Mouse (Mus musculus) hindbrain, embryonic 15.5 days (tissue): ENCODE results near the gene Pstpip1. TPM values are rescaled to one million over a fixed set of nuclear protein-coding genes. Genes with fewer than 3 reads are reported as not detected.

Source experiments
- ATAC-seq: fragments of 200-750 bp; cut with Nextera tagmentation; 2 replicates; pipeline ENCODE4 v1.8.0; 2017; ENCODE audit warnings: low read depth, moderate number of reproducible peaks, moderate TSS enrichment; ENCODE audit not compliant: low FRiP score
- H3K27ac ChIP-seq: fragments of 300-500 bp; sonication (generic); replicated peaks from 2 replicates; pipeline ENCODE4 v1.5.1; 2015; ENCODE audit warnings: mild to moderate bottlenecking, inconsistent platforms
- H3K27me3 ChIP-seq: fragments of 300-500 bp; sonication (generic); 2 replicates; pipeline ENCODE4 v1.6.1; 2015; ENCODE audit warnings: control low read depth, inconsistent platforms
- H3K36me3 ChIP-seq: fragments of 300-500 bp; sonication (generic); 2 replicates; pipeline ENCODE4 v1.6.1; 2015; ENCODE audit warnings: control low read depth, inconsistent platforms
- H3K4me1 ChIP-seq: fragments of 300-500 bp; sonication (generic); replicated peaks from 2 replicates; pipeline ENCODE4 v1.6.1; 2015; ENCODE audit warnings: control low read depth, inconsistent platforms
- H3K4me2 ChIP-seq: fragments of 300-500 bp; sonication (generic); 2 replicates; pipeline ENCODE4 v1.6.1; 2015; ENCODE audit warnings: moderate library complexity, mild to moderate bottlenecking, inconsistent platforms
- H3K4me3 ChIP-seq: fragments of 300-500 bp; sonication (generic); 2 replicates; pipeline ENCODE4 v1.5.1; 2015; ENCODE audit warnings: mild to moderate bottlenecking, inconsistent platforms
- H3K9ac ChIP-seq: fragments of 300-500 bp; sonication (generic); 2 replicates; pipeline ENCODE4 v1.6.1; 2015; ENCODE audit warnings: inconsistent platforms
- H3K9me3 ChIP-seq: fragments of 300-500 bp; sonication (generic); 2 replicates; pipeline ENCODE4 v1.6.1; 2016; ENCODE audit warnings: control low read depth, inconsistent platforms
- WGBS: fragments of 180-500 bp; shearing (Covaris S2); methylation state at CpG from one replicate; pipeline ENCODE4 v1.1.7; 2015; 5-methylcytosine and 5-hydroxymethylcytosine counted together
- polyA plus RNA-seq: library from polyadenylated mRNA; unstranded; fragments of >200 nt; fragmentation: Nextera tagmentation; extraction: Ambion mirVana; gene quantifications from 2 replicates; pipeline ENCODE4 v1.2.1, GENCODE M21; 2015

The Pstpip1 gene
- polyA plus RNA-seq, 1 experiment from 2014 or later = 0.87 TPM

DNA sequence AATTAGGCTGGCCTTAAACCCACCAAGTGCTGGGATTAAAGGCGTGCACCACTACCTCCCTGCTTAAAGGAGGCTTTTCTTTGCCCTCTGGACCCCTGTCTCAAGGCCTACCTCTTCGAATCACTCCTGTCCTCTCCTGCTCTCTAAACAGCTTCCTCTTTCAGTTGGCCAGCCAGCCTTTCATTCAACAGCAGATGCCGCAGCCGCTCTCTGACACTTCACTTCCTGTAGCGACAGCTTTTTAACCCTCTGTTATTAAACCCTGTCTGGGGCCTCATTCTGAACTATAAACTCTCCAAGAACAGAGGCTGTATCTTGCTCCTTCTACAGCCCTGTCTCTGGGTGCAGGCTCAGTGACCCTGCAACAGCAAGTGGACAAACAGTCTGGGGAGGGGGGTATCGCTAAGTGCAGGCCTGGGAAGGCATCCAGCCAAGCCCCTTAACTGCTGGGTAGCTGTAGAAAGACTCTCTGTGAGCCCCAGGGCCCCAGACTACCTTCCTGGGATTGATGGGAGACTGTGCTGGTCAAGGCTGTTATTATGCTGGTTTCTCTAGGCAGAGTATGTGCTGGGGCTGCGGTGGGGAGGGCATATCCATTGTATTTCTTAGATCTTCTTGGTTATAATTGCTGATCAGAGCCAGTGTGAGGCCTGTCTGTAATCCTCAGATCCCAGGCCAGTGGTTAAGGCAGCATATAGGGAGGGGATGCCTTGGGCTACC is 13.7 kb upstream of the Pstpip1 start:
- Histone ChIP-seq H3K9me3 (no peaks in the 10 kb centered on the region), H3K9ac (no peak overlapping the region), H3K27ac (peak overlapping the region; percentile 58), H3K4me3 (no peak overlapping the region), H3K36me3 (peaks cover 8% of the 10 kb centered on the region; the same call in 1 of the 2 replicates), H3K4me1 (peaks cover 17% of the 10 kb centered on the region), H3K4me2 (no peak overlapping the region), H3K27me3 (no peaks in the 10 kb centered on the region)
- ATAC-seq = no peak
- 58% methylated on average over 7 of the region's 7 CpGs for WGBS

- H3K27ac ChIP-seq = no peak overlapping the region
- H3K27me3 ChIP-seq = no peaks in the 10 kb centered on the region
- H3K9ac ChIP-seq = no peak overlapping the region
- H3K4me1 ChIP-seq = peaks cover 17% of the 10 kb centered on the region
- no peak for ATAC-seq
- 87% methylated on average over 5 of the region's 5 CpGs for WGBS
- H3K9me3 ChIP-seq = no peaks in the 10 kb centered on the region
- no peak overlapping the region for H3K4me2 ChIP-seq
- peaks cover 4% of the 10 kb centered on the region; the same call in 1 of the 2 replicates for H3K36me3 ChIP-seq
- H3K4me3 ChIP-seq = no peak overlapping the region
Measured at GRCm38 (mm10) chr9:56079587-56079986, 10.2 kb upstream of the Pstpip1 start.

GRCm38 (mm10) chr9:56086524-56086923 is 3.2 kb upstream of the Pstpip1 start:
- H3K27me3 ChIP-seq = no peaks in the 10 kb centered on the region
- peaks cover 7% of the 10 kb centered on the region; the same call in 1 of the 2 replicates for H3K4me1 ChIP-seq
- no peak overlapping the region for H3K27ac ChIP-seq
- no peak overlapping the region for H3K4me3 ChIP-seq
- no peak for ATAC-seq
- no peaks in the 10 kb centered on the region for H3K9me3 ChIP-seq
- no peak overlapping the region for H3K4me2 ChIP-seq
- no peaks in the 10 kb centered on the region for H3K36me3 ChIP-seq
- 85% methylated on average over 5 of the region's 5 CpGs for WGBS
- H3K9ac ChIP-seq = no peak overlapping the region

DNA sequence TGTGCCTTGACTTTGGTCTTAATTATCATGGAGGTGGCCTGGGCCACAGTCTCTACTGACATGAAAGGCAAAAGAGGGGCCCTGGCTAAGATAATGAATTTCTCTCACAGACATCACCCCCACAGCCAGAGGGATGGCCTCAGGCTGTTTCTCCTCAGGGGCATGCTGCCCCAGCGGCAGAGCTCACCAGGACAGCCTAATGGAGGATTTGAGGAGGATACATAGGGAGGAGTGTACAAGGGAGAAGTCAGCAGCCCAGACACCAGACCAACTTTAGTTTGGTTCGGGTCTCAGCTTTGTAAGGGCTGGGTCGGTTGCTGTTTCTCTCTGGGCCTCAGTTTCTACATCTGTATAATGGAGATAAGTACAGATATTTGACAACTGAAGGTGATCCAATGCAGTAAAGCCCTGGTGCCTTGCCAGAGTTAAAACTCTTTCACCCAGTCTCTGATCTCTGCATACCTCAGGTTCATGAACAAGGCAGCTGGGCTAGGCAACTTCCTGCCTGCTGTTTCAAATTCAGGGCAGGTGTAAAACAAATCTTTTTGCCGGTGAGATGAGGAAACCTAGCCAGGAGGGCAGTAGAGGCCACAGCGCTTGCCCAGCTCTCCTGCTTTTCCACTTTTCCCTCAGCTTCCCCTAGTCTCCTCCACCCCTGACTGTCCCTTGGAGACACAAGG is 924 bp downstream of the Pstpip1 start:
- Histone ChIP-seq H3K27ac (no peak overlapping the region), H3K9me3 (no peaks in the 10 kb centered on the region), H3K9ac (no peak overlapping the region), H3K27me3 (no peaks in the 10 kb centered on the region), H3K4me3 (no peak overlapping the region), H3K4me1 (peaks cover 7% of the 10 kb centered on the region; the same call in 1 of the 2 replicates), H3K36me3 (no peaks in the 10 kb centered on the region), H3K4me2 (0 out of 2 replicates have a peak overlapping the region, but pooled peaks have one; percentile 35)
- WGBS = 84% methylated on average over 5 of the region's 5 CpGs
- no peak for ATAC-seq

- Histone ChIP-seq H3K4me1 (peaks cover 7% of the 10 kb centered on the region; the same call in 1 of the 2 replicates), H3K9me3 (no peaks in the 10 kb centered on the region), H3K36me3 (no peaks in the 10 kb centered on the region), H3K27me3 (no peaks in the 10 kb centered on the region), H3K9ac (no peak overlapping the region), H3K4me3 (no peak overlapping the region), H3K4me2 (no peak overlapping the region), H3K27ac (no peak overlapping the region)
- ATAC-seq = no peak
- WGBS = 48% methylated on average over 2 of the region's 2 CpGs
Measured at GRCm38 (mm10) chr9:56092102-56092501, 2.3 kb downstream of the Pstpip1 start.

DNA sequence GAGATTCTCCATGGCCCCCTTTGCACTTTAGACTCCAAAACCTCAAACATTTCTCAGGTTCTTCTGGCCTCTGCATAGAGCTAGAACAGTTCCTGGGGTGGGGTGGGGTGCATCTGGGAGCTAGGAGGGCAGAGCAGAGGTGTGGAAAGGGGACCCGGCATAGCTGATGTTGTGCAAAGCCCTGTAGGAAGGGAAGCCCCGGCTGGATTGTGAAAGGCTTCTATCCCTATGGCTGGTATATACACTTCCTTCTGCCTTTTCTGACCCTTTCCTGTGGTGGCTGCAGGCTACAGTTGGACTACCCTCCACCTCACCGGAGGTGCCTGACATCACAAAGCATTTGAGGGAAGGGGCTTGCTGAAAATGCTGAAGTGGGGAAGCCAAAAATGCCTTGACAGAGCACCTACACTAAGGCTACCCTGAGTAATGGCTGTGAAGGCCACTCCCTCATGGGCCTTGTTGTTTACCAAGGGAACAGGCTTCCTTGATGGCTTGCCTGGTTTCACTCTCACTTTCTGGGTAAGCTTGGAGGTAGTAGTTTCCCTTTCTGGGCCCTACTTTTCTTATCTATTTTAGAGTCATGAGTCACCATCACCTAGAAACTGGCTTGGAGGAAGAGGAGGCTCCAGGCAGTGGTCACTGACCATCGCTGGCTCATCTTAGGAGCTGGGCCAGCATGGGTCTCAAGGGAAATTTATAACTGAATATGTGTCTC is 8.0 kb downstream of the Pstpip1 start:
- no peak overlapping the region for H3K27ac ChIP-seq
- H3K9ac ChIP-seq = no peak overlapping the region
- no peaks in the 10 kb centered on the region for H3K36me3 ChIP-seq
- H3K4me3 ChIP-seq = no peak overlapping the region
- no peaks in the 10 kb centered on the region for H3K4me1 ChIP-seq
- WGBS = 92% methylated on average over 4 of the region's 4 CpGs
- no peaks in the 10 kb centered on the region for H3K9me3 ChIP-seq
- no peak for ATAC-seq
- no peak overlapping the region for H3K4me2 ChIP-seq
- no peaks in the 10 kb centered on the region for H3K27me3 ChIP-seq

- H3K4me2 ChIP-seq = no peak overlapping the region
Measured at GRCm38 (mm10) chr9:56100041-56100522, 10.3 kb downstream of the Pstpip1 start.

DNA sequence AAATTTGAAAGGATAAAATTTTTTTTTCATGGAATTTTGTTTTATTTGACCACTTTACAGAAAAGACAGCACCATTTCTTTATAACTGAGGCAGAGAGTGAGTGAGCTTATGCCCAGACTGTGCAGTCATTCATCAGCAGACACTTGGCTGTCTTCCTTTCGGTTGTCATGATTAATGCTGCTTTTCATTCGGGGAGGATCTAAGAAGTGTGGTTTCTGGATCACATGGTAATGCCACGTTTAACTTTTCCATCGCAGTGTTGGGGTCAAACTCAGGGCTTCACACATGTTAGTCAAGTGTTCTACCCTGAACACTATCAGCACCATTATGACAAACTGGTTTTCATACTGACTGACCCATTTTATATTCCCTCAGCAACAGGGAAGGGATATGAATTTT is 11.3 kb downstream of the Pstpip1 start:
- Histone ChIP-seq H3K4me2 (no peak overlapping the region), H3K4me3 (no peak overlapping the region), H3K9ac (no peak overlapping the region), H3K27me3 (no peaks in the 10 kb centered on the region), H3K9me3 (no peaks in the 10 kb centered on the region), H3K36me3 (no peaks in the 10 kb centered on the region), H3K27ac (no peak overlapping the region), H3K4me1 (no peaks in the 10 kb centered on the region)
- no peak for ATAC-seq
- WGBS = 40% methylated on average over 4 of the region's 4 CpGs

More at GRCm38 (mm10) chr9:56100041-56100522, 10.3 kb downstream of the Pstpip1 start:
- no peaks in the 10 kb centered on the region for H3K4me1 ChIP-seq
- 86% methylated on average over 7 of the region's 7 CpGs for WGBS
- no peak overlapping the region for H3K27ac ChIP-seq
- H3K4me3 ChIP-seq = no peak overlapping the region
- no peak overlapping the region for H3K9ac ChIP-seq
- H3K27me3 ChIP-seq = no peaks in the 10 kb centered on the region
- no peaks in the 10 kb centered on the region for H3K9me3 ChIP-seq
- no peak for ATAC-seq
- H3K36me3 ChIP-seq = no peaks in the 10 kb centered on the region

- no peak overlapping the region for H3K4me2 ChIP-seq
- whole genome bisulfite sequencing = 61% methylated on average over 7 of the region's 7 CpGs
- no peaks in the 10 kb centered on the region for H3K9me3 ChIP-seq
Measured at GRCm38 (mm10) chr9:56104921-56105320, 15.2 kb downstream of the Pstpip1 start.

GRCm38 (mm10) chr9:56106274-56107072 is 16.7 kb downstream of the Pstpip1 start:
- Histone ChIP-seq H3K4me2 (no peak overlapping the region), H3K9me3 (no peaks in the 10 kb centered on the region), H3K27ac (no peak overlapping the region), H3K9ac (no peak overlapping the region), H3K4me3 (no peak overlapping the region), H3K4me1 (no peaks in the 10 kb centered on the region), H3K27me3 (no peaks in the 10 kb centered on the region), H3K36me3 (no peaks in the 10 kb centered on the region)
- WGBS = 60% methylated on average over 6 of the region's 6 CpGs
- no peak for ATAC-seq

More at GRCm38 (mm10) chr9:56104921-56105320, 15.2 kb downstream of the Pstpip1 start:
- Histone ChIP-seq H3K27ac (no peak overlapping the region), H3K9ac (no peak overlapping the region), H3K27me3 (no peaks in the 10 kb centered on the region), H3K4me1 (no peaks in the 10 kb centered on the region), H3K36me3 (no peaks in the 10 kb centered on the region), H3K4me3 (no peak overlapping the region)
- ATAC-seq = no peak

GRCm38 (mm10) chr9:56107527-56107926 is 17.8 kb downstream of the Pstpip1 start:
- Histone ChIP-seq H3K27ac (no peak overlapping the region), H3K4me2 (no peak overlapping the region), H3K9me3 (no peaks in the 10 kb centered on the region), H3K4me1 (no peaks in the 10 kb centered on the region), H3K27me3 (no peaks in the 10 kb centered on the region), H3K9ac (no peak overlapping the region), H3K4me3 (no peak overlapping the region), H3K36me3 (no peaks in the 10 kb centered on the region)
- no peak for ATAC-seq
- WGBS = 80% methylated on average over 6 of the region's 6 CpGs
